Mouse (Mus musculus): ENCODE measurements around the gene Timm8a1. TPM values are rescaled to one million over a fixed set of nuclear protein-coding genes. Genes with fewer than 3 reads are reported as not detected.
"Not testable (repeated sequence)": the region's sequence is repeated elsewhere in the genome, so short reads cannot be mapped to it uniquely, and the experiment has no call there.

Gene Timm8a1
- total RNA-seq, 2 experiments from 2014 or later: 16.6 to 18.4 TPM

GRCm38 (mm10) chrX:134540414-134541135, 1.1 kb downstream of the Timm8a1 start:
- no peak for DNase-seq (ENCODE audit: low spot score in 2 of 2)
- intact Hi-C loops (cut with DNase I): no loop called here

GRCm38 (mm10) chrX:134539795-134540194, 1.9 kb downstream of the Timm8a1 start:
- intact Hi-C loops (cut with DNase I); DNase-seq (ENCODE audit: low spot score in 2 of 2): not testable (repeated sequence)

GRCm38 (mm10) chrX:134533346-134533745, 8.3 kb downstream of the Timm8a1 start:
- intact Hi-C loops (cut with DNase I): no loop called here
- DNase-seq (ENCODE audit: low spot score in 2 of 2): no peak

- intact Hi-C loops (cut with DNase I): no loop called here
- no peak for DNase-seq (ENCODE audit: low spot score in 2 of 2)
Measured at GRCm38 (mm10) chrX:134525260-134525659, 16.4 kb downstream of the Timm8a1 start.

- intact Hi-C loops (cut with DNase I): no loop called here
- no peak for DNase-seq (ENCODE audit: low spot score in 2 of 2)
Measured at GRCm38 (mm10) chrX:134523772-134524171, 17.9 kb downstream of the Timm8a1 start.

GRCm38 (mm10) chrX:134509473-134509872, 32.2 kb downstream of the Timm8a1 start:
- intact Hi-C loops (cut with DNase I): no loop called here
- no peak for DNase-seq (ENCODE audit: low spot score in 2 of 2)

GRCm38 (mm10) chrX:134507977-134508376, 33.7 kb downstream of the Timm8a1 start:
- no peak for DNase-seq (ENCODE audit: low spot score in 2 of 2)
- intact Hi-C loops (cut with DNase I): no loop called here

GRCm38 (mm10) chrX:134500651-134501050, 41.0 kb downstream of the Timm8a1 start:
- no peak for DNase-seq (ENCODE audit: low spot score in 2 of 2)
- intact Hi-C loops (cut with DNase I): no loop called here

Other genes starting within 250 kb of the Timm8a1 start
- gene Tmem35a, start 246.6 kb downstream of the Timm8a1 start, total RNA-seq (2021): 10 to 100 TPM; 54.4 to 65.1 TPM
- gene Cenpi, start 233.8 kb downstream of the Timm8a1 start, total RNA-seq (2021): under 1 TPM; 0.11 to 0.25 TPM
- 10 to 100 TPM; 53.0 to 66.3 TPM for gene Drp2, start 137.3 kb downstream of the Timm8a1 start, total RNA-seq (2021)
- gene Taf7l, start 65.4 kb downstream of the Timm8a1 start, total RNA-seq (2021): under 1 TPM in 1 of 2 experiments, not detected in 1; 0.45 TPM
- 1 to 10 TPM; 1.1 TPM for gene Btk, start 41.7 kb upstream of the Timm8a1 start, total RNA-seq (2021)
- gene Rpl36a, start 43.8 kb upstream of the Timm8a1 start, total RNA-seq (2021): 100 to 1,000 TPM; 102 to 120 TPM
- 10 to 100 TPM; 11.0 TPM for gene Gla, start 59.3 kb upstream of the Timm8a1 start, total RNA-seq (2021)
- gene Hnrnph2, start 59.3 kb upstream of the Timm8a1 start, total RNA-seq (2021): 100 to 1,000 TPM; 154 to 156 TPM
- gene Armcx4, start 144.7 kb upstream of the Timm8a1 start, total RNA-seq (2021): 10 to 100 TPM; 36.3 to 36.4 TPM
- 10 to 100 TPM; 60.3 to 74.8 TPM for gene Armcx1, start 176.1 kb upstream of the Timm8a1 start, total RNA-seq (2021)
- gene Armcx6, start 209.6 kb upstream of the Timm8a1 start, total RNA-seq (2021): 1 to 10 TPM; 4.3 to 5.4 TPM
- gene Armcx3, start 214.7 kb upstream of the Timm8a1 start, total RNA-seq (2021): 10 to 100 TPM; 69.0 to 80.1 TPM